Mouse (Mus musculus): Measurements from ENCODE around the gene Sult4a1.

Gene Sult4a1

GRCm38 (mm10) chr15:84037067-84037466 is 68.5 kb downstream of the Sult4a1 start:
- in situ Hi-C loops (cut with MseI, MboI), result no loop called here

Data from mouse trophoblast stem cell (cell line).